Mouse (Mus musculus) myocyte (in vitro differentiated cells): ENCODE data around the gene Plekho1.

Experiments used
- E2F4 ChIP-seq: IDR thresholded peaks from one replicate; pipeline ENCODE4 v1.6.1; 2011; ENCODE audit warnings: mild to moderate bottlenecking, control low read depth, moderate library complexity; ENCODE audit not compliant: insufficient read depth
- MAX ChIP-seq: IDR thresholded peaks from one replicate; pipeline ENCODE4 v1.6.1; 2011; ENCODE audit warnings: low read depth, mild to moderate bottlenecking, control low read depth
- POLR2A ChIP-seq: IDR thresholded peaks from one replicate; pipeline ENCODE4 v1.6.1; 2011; ENCODE audit warnings: low read depth, mild to moderate bottlenecking, control low read depth, moderate library complexity; ENCODE audit not compliant: insufficient read length
- USF1 ChIP-seq: IDR thresholded peaks from one replicate; pipeline ENCODE4 v1.6.1; 2011; ENCODE audit warnings: low read depth, mild to moderate bottlenecking, control low read depth, moderate library complexity

DNA sequence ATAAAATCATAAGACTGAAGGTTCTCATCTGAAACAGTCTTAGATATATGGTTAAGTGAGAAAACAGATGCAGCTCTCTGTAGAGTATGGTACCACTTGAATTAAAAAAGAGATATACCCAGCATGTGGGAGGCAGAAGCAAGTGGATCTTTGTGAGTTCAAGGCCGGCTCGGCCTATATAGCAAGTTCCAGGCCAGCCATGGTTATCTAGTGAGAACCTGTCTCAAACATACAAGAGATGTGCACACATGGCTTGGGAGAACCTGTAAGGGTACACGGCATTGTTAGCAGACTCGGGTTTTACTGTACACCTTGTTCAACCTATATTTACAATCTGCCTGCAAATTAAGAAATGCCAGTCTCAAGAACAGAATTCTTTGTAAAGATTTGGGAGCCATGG is 43.0 kb upstream of the Plekho1 start:
- TF ChIP-seq MAX = no peak
- TF ChIP-seq E2F4 = no peak
- no peak for TF ChIP-seq USF1
- TF ChIP-seq POLR2A = no peak
